Mouse (Mus musculus) embryo, embryonic 10.5 days (tissue): Measurements from ENCODE around the gene Bcor.

Source experiments
- DNase-seq: peaks from one replicate; pipeline ENCODE4 v3.0.0-alpha.2; 2015; ENCODE audit warnings: low spot score

Bcor gene

GRCm38 (mm10) chrX:12159981-12160656 lies at the start of gene Bcor:
Bcor (minus strand) TSS chrX:12160355.
- DNase-seq: peak; percentile 72

GRCm38 (mm10) chrX:12202951-12203350 lies 42.8 kb upstream of the Bcor start:
- no peak for DNase-seq

GRCm38 (mm10) chrX:12201111-12201510 lies 41.0 kb upstream of the Bcor start:
- no peak for DNase-seq

- DNase-seq: no peak
These were observed 35.2 kb upstream of the Bcor start for GRCm38 (mm10) chrX:12195234-12195919.

GRCm38 (mm10) chrX:12192343-12192742 lies 32.2 kb upstream of the Bcor start:
- DNase-seq: no peak

DNA sequence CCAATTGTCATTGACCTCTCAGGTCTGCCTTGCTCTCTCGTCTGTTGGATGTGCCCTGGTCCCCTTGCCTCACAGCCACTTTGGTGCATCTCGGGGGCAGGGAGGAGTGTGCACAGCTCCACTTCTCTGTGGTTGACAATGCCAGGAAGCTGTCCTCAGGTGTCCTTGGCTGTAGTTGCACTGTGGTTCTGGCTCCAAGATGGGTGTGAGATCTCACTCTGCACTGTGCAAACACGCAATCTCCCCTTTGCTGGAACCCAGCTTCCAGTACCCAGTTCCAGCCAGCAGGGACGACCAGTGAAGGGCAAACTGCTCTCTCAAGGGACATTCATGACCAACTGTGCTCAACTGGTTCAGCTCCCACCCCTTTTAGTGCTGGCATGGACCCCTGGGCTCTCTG lies 29.4 kb upstream of the Bcor start:
- no peak for DNase-seq

DNA sequence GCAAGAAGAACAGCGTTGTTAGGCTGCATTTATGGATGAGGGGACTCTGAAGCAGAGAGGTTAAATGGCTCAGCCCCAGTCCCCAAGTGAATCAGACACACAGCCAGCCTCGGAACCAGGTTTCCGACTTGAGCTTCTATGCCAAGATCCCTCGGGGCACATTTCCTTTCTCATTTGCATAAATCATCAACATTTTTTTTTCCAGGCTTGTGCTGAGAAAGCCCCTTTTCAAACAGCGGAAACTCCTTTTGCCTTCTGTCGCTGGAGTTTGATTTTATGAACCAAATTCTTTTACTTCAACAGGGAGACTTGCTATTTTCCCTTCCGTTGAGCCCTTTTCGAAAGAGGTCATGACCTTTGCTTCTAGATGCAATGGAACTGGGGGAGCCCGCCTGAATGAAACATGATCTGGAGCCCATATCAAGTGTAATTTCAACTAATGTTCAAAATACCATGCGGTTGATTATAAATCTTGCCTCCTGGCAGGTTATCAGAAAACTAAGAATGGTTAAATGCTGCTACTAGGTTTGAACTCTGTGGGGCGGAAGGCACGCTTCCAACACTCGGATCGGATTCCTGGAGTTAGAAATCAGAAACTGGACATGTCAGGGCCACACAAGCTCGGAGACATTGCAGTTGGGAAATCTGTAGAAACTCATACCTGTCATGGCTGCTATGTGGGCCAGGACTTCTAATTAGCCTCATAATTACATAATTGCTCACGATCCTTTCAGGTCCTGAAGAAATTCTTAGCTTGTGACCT lies 15.2 kb upstream of the Bcor start:
- DNase-seq: peak; percentile 35

DNA sequence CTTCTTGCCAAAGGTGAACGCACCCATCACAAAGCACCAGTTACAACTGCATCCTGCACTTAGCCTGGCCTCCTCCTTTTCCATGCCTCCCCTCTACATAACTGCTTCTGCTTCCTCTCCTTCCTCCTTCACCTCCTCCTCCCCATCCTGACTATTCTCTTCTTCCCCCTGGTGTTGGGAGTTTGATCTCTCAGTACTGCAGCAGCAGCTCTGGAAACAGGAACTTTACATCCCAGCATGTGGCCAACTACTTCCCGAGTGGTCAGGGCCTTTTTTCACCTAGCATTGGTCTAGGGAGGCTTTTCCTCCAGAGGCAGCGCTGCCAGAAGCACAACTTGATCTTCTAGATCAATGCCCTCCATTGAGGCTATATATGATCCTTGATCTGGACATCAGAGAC lies 10.0 kb upstream of the Bcor start:
- no peak for DNase-seq

- peak; percentile 35 for DNase-seq
These were observed 4.7 kb upstream of the Bcor start for GRCm38 (mm10) chrX:12164591-12165529.

- peak; percentile 46 for DNase-seq
These were observed 647 bp downstream of the Bcor start for GRCm38 (mm10) chrX:12159534-12159881.

- peak; percentile 27 for DNase-seq
These were observed 1.2 kb downstream of the Bcor start for GRCm38 (mm10) chrX:12158821-12159533.

DNA sequence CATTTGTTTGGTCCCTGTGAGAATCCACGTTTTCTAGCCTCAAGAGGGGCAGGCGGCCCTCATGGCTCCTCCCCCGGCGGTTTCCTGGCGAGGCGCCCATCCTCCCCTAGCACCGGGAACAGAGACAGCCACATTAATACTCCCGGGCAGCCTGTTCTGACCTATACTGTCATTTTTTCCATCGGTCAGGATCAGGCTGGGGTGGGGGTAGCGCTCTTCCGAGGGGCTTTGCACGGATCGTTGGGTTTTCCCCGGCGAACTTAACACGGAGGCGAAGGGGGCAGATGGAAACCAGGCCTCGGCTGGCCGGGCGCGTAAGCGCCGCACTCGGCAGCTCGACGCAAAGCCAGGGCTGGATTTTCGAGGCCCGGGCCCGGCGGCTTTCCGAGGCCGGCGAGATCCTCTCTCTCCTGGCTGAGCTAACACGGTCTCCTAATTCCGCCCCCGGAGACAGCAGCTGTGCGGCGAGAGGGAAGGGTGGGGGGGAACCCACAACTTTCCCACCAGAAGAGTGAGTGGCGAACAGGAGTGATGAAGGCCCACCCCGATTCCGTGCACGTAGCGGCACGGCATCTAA lies 1.8 kb downstream of the Bcor start:
- DNase-seq: peak; percentile 74

GRCm38 (mm10) chrX:12157331-12157930 lies 2.7 kb downstream of the Bcor start:
- peak; percentile 75 for DNase-seq

DNA sequence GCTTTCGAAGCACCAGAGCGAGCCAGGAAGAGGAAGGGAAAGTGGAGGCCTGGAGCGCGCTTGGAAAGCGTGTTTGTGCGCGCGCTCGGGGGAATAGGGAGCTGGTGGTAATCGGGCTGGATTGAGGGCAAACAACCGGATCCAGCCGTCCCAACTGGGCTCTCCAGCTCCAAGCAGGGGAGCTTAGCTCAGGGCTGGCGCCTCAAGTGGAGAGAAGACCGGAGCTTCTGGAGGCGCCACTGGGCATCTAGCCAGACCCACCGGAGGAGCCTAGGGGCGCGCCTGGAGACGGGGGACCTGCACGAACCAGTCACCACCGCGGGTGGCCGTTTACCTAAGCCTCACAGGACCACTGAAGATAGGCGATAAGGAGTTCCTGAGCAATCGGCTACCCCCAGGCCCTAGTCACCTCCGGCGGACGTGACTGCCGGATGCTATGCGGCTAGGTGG lies 4.3 kb downstream of the Bcor start:
- peak; percentile 35 for DNase-seq

- DNase-seq: peak; percentile 19
These were observed 4.9 kb downstream of the Bcor start for GRCm38 (mm10) chrX:12155068-12155840.

- peak; percentile 49 for DNase-seq
These were observed 6.7 kb downstream of the Bcor start for GRCm38 (mm10) chrX:12153141-12154095.

- DNase-seq: peak; percentile 30
These were observed 7.9 kb downstream of the Bcor start for GRCm38 (mm10) chrX:12151996-12152904.
